Mouse (Mus musculus): Measurements from ENCODE around the gene Icam2. TPM values are rescaled to one million over a fixed set of nuclear protein-coding genes. Genes with fewer than 3 reads are reported as not detected.
"Not testable (repeated sequence)": the region's sequence is repeated elsewhere in the genome, so short reads cannot be mapped to it uniquely, and the experiment has no call there.

Icam2 gene
- total RNA-seq, 2 experiments from 2014 or later: 2.1 to 2.2 TPM

DNA sequence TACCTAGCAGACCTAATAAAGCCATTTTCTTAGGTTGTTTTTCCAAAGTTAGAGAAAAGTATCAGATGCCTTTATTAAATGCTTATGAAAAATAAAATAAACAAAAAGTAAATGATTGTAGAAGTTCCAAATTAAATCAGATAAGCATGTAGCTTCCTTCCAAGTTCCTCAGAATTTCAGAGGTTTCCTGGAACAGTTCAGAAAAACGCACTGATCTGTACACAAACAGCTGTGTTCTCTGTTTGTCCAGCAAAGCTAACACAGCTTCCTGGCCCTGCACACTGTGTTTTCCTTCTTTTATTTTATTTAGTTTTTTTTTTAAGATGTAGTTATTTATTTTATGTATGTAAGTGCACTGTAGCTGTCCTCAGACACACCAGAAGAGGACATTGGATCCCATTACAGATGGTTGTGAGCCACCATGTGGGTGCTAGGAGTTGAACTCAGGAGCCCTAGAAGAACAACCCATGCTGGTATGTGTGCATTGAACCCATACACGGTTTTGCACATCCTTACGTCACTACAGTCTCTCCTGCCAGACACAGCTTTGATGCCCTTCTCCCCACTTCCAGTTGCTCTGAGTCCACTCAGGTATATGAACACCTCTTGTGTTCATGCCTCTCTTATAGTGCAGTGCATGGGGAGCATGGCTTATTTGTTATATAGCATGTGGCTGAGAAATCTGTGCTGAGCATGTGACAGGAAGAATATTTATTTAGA is 24.9 kb upstream of the Icam2 start:
- H3K27ac ChIP-seq: no peak overlapping the region
- H3K4me3 ChIP-seq: no peak overlapping the region
- DNase-seq (ENCODE audit: low spot score in 2 of 2): no peak
- TF ChIP-seq CTCF (conservative IDR thresholded peaks at IDR 0.05): no peak

DNA sequence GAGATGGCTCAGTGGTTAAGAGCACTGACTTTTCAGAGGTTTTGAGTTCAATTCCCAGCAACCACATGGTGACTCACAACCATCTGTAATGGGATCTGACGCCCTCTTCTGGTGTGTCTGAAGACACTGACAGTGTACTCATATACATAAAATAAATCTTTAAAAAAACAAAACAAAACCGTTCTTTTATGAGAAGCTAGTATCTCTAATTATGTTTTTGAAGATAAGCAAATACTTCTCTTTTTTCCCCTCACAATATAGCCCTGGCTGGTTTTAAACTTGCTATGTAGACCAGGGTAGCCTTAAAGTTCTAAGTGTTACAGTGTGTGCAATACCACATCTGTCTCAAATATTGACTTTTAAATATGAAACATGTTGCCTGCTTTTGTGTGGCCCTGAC is 23.3 kb upstream of the Icam2 start:
- H3K4me3 ChIP-seq: no peak overlapping the region
- TF ChIP-seq CTCF (conservative IDR thresholded peaks at IDR 0.05): peak; percentile 15; the same call in 1 of the 2 replicates
- no peak overlapping the region for H3K27ac ChIP-seq
- DNase-seq (ENCODE audit: low spot score in 2 of 2): no peak

DNA sequence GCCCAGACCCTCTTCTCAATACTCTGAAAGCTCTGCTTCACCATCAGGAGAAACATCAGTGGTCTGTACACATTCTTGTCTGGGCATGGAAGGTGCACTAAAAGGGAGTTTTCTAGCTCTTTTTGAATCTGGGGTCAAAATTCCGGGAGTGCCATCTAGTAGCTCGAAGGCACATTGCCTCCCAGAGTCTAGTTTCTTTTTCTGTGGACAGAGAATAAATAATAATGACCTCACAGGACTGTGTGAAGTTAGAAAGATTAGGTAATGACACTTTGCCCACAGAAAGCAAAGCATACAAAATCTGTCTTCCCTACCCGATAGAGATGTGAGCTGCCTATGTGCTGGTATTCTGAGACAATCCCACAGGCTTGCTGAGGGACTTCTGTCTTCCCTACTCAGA is 22.6 kb upstream of the Icam2 start:
- Histone ChIP-seq H3K27ac (no peak overlapping the region), H3K4me3 (no peak overlapping the region)
- DNase-seq (ENCODE audit: low spot score in 2 of 2): no peak
- no peak for TF ChIP-seq CTCF (conservative IDR thresholded peaks at IDR 0.05)

DNA sequence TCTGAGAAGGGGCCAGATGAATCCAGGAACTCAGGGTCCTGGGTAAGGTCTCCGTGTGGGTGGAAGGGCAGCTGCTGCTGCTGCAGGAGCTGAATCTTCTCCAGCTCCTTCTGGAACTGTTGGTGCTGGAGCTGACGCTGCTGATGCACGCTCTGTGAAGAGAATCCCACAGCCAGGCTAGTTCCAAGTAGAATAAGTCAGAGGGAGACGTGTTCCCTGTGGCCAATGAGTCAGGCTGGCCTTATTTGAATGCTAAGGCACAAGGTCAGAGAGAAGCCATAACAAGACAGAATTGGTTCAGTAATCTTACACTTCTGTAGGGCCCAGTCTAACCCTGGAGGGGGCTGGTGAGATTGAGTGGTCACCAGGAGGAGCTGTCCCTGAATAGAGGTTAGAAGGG is 22.1 kb upstream of the Icam2 start:
- no peak overlapping the region for H3K4me3 ChIP-seq
- no peak for DNase-seq (ENCODE audit: low spot score in 2 of 2)

GRCm38 (mm10) chr11:106398481-106398880 is 10.6 kb upstream of the Icam2 start:
- no peak overlapping the region for H3K27ac ChIP-seq
- no peak for DNase-seq (ENCODE audit: low spot score in 2 of 2)
- no peak for TF ChIP-seq CTCF (conservative IDR thresholded peaks at IDR 0.05)
- no peak overlapping the region for H3K4me3 ChIP-seq

More for the DNA sequence above, 22.1 kb upstream of the Icam2 start:
- TF ChIP-seq CTCF (conservative IDR thresholded peaks at IDR 0.05): no peak
- no peak overlapping the region for H3K27ac ChIP-seq

DNA sequence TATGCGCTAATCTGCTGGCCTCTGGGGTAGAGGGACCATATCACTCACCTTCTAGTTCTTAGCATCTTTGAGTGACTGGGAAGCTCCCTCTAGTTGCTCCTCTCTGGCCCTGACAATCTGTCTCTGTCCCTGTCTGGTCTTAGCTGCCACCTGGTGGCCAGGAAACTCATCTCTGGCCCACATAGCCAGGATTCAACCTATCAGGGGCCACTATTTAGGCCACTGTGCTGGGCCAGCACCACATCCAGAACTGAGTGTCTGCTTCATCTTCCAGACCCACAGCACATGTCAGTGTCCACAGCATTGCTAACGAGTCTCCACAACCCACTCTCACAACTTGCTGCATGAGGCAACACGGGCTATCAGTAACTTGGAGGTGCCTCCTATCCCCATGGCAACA is 9.8 kb upstream of the Icam2 start:
- no peak for DNase-seq (ENCODE audit: low spot score in 2 of 2)
- TF ChIP-seq CTCF (conservative IDR thresholded peaks at IDR 0.05): peak; percentile 64
- Histone ChIP-seq H3K27ac (no peak overlapping the region), H3K4me3 (no peak overlapping the region)

DNA sequence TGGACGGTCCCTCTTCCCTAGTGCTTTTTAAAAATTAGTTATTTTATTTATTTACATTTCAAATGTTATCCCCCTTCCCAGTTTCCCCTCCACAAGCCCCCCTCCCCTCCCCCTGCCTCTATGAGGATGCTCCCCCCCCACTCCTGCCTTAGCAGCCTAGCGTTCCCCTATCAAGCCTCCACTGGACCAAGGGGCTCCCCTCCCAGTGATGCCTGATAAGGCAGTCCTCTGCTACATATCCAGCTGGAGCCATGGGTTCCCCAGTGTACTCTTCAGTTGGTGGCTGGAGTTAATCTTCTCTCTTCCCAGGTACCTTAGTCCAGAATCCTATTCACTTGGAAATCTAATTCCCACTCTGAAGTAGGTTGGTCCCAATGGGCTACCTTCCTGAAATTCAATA is 6.2 kb upstream of the Icam2 start:
- H3K4me3 ChIP-seq; H3K27ac ChIP-seq; DNase-seq (ENCODE audit: low spot score in 2 of 2): not testable (repeated sequence)

DNA sequence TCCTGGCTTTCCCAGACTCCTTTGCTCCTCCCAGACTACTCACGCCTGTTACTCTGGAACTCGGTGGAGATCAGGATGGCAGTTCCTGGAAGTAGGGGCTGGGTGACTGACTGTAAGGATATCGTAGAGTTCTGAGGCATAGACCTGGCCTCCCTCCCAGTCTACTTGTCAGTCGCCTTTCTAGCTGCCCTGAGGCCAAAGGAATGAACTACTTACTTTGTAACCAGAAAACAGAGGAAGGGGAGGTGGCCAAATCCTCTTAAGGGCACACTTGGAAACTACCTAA is 5.4 kb upstream of the Icam2 start:
- DNase-seq (ENCODE audit: low spot score in 2 of 2): no peak
- no peak for TF ChIP-seq CTCF (conservative IDR thresholded peaks at IDR 0.05)
- no peak overlapping the region for H3K27ac ChIP-seq
- H3K4me3 ChIP-seq: no peak overlapping the region

GRCm38 (mm10) chr11:106392597-106393330 is 4.9 kb upstream of the Icam2 start:
- Histone ChIP-seq H3K27ac (no peak overlapping the region), H3K4me3 (no peak overlapping the region)
- no peak for TF ChIP-seq CTCF (conservative IDR thresholded peaks at IDR 0.05)
- DNase-seq (ENCODE audit: low spot score in 2 of 2): no peak

DNA sequence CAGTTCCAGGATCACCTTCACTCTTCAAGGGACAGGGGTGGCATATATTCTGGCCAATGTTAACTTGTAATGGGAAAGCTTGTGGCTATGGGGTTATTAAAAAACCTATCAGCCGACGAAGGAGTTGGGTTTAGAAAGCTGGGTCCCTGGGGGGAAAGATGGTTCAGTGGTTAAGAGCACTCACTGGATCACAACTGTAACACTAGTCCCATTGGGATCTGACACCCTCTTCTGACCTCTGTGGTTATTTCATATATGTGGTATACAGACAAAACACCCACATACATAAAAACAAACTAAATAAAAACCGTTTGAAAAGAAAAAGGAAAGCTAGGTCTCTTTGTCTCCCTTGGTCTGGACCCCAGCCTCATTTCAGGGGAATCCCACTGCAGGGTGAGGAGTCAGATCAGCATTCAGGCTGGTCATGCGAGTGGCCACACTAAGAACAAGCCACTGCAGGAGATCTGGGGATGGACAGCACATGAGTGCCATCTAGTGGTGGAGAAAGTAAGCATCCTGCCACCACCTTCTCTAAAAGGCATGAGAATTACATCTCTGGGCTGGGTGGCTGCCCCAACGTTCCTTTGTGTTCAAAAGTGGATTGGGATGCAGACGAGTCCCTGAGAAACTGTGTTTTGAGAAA is 3.8 kb upstream of the Icam2 start:
- Histone ChIP-seq H3K4me3 (no peak overlapping the region), H3K27ac (no peak overlapping the region)
- peak; percentile 65 to 71 for DNase-seq (ENCODE audit: low spot score in 2 of 2)
- TF ChIP-seq CTCF (conservative IDR thresholded peaks at IDR 0.05): peak; percentile 97

DNA sequence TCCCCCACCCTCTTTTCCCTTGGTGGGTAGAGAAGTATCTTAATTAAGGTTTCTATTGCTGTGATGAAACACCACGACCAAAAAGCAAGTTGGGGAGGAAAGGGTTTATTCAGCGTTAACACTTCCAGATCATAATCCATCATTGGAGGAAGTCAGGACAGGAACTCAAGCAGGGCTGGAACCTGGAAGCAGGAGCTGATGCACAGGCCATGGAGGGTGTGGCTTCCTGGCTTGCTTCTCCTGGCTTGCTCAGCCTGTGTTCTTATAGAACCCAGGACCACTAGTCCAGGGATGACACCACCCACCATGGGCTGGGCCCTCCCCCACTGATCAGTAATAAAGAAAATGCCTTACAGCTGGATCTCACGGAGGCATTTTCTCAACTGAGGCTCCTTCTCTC is 2.9 kb upstream of the Icam2 start:
- no peak for DNase-seq (ENCODE audit: low spot score in 2 of 2)
- no peak overlapping the region for H3K4me3 ChIP-seq
- no peak overlapping the region for H3K27ac ChIP-seq
- TF ChIP-seq CTCF (conservative IDR thresholded peaks at IDR 0.05): no peak

DNA sequence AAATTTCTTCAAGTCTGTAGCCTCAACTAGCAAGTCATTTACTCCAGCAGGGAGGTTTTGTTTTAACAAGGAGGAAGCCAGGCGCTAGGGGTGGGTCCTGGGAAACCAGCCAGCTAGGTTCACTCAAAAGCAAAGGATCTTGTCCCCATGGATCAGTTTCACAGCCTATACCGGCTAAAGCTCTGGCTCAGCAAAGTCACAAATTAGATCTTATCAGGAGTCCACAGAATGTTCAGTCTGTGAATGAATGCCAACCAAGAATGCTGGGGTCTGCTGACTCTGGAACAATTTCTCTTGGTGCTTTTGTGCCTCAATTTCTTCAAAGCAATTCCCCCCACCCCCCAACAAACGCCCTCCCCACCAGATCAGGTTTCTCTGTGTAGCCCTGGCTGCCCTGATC is 1.7 kb upstream of the Icam2 start:
- no peak for DNase-seq (ENCODE audit: low spot score in 2 of 2)
- H3K27ac ChIP-seq: no peak overlapping the region
- TF ChIP-seq CTCF (conservative IDR thresholded peaks at IDR 0.05): no peak
- H3K4me3 ChIP-seq: no peak overlapping the region

- H3K4me3 ChIP-seq: no peak overlapping the region
- TF ChIP-seq CTCF (conservative IDR thresholded peaks at IDR 0.05): no peak
- no peak overlapping the region for H3K27ac ChIP-seq
- DNase-seq (ENCODE audit: low spot score in 2 of 2): no peak
Measured at GRCm38 (mm10) chr11:106387020-106387419, 855 bp downstream of the Icam2 start.

- no peak for DNase-seq (ENCODE audit: low spot score in 2 of 2)
- no peak overlapping the region for H3K27ac ChIP-seq
- no peak for TF ChIP-seq CTCF (conservative IDR thresholded peaks at IDR 0.05)
- no peak overlapping the region for H3K4me3 ChIP-seq
Measured at GRCm38 (mm10) chr11:106386409-106386808, 1.5 kb downstream of the Icam2 start.
